Mouse (Mus musculus): ENCODE results near the gene Dynll1. TPM values are rescaled to one million over a fixed set of nuclear protein-coding genes. Genes with fewer than 3 reads are reported as not detected.

The Dynll1 gene
- polyA plus RNA-seq, 1 experiment from 2014 or later, result 857 TPM

- ATAC-seq, result peak; percentile 31; the same call in 1 of the 2 replicates
- H3K36me3 ChIP-seq, result peaks cover 44% of the 10 kb centered on the region
- H3K4me3 ChIP-seq, result peak overlapping the region; percentile 89
- H3K27ac ChIP-seq, result peak overlapping the region; percentile 95
- no peaks in the 10 kb centered on the region for H3K9me3 ChIP-seq (replicated peaks)
- 2% methylated on average over 46 of the region's 46 CpGs for WGBS (ENCODE audit: insufficient replicate concordance)
- H3K27me3 ChIP-seq (replicated peaks), result no peaks in the 10 kb centered on the region
- H3K9ac ChIP-seq, result peak overlapping the region; percentile 97
- peaks cover 57% of the 10 kb centered on the region for H3K4me1 ChIP-seq
- H3K4me2 ChIP-seq, result peak overlapping the region; percentile 95
Measured at GRCm38 (mm10) chr5:115300035-115300744, 609 bp downstream of the Dynll1 start.

- Histone ChIP-seq H3K9ac (peak overlapping the region; percentile 51), H3K27me3 (replicated peaks) (no peaks in the 10 kb centered on the region), H3K4me1 (peaks cover 50% of the 10 kb centered on the region), H3K4me2 (peak overlapping the region; percentile 43), H3K36me3 (peaks cover 78% of the 10 kb centered on the region), H3K27ac (peak overlapping the region; percentile 80), H3K9me3 (replicated peaks) (no peaks in the 10 kb centered on the region), H3K4me3 (peak overlapping the region; percentile 8; the same call in 1 of the 2 replicates)
- no peak for ATAC-seq
- WGBS (ENCODE audit: insufficient replicate concordance), result 54% methylated on average over 10 of the region's 10 CpGs
Measured at GRCm38 (mm10) chr5:115296347-115296746, 4.5 kb downstream of the Dynll1 start.

DNA sequence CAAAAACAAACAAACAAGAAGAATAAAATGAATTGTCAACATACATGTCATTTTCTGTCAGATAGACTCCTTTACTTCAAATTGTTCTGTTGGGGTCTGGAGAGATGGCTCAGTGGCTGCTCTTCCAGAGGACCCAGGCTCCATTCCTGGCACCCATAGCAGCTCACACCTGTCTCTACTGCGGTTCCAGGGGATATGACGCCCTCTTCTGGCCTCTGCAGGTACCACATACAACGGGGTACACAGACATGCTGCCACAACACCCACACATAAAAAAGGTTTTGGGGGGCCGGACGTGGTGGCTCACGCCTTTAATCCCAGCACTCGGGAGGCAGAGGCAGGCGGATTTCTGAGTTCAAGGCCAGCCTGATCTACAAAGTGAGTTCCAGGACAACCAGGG, 6.6 kb downstream of the Dynll1 start:
- Histone ChIP-seq H3K27me3 (replicated peaks) (no peaks in the 10 kb centered on the region), H3K4me2 (no peak overlapping the region), H3K9me3 (replicated peaks) (no peaks in the 10 kb centered on the region), H3K9ac (no peak overlapping the region), H3K36me3 (peaks cover 94% of the 10 kb centered on the region), H3K4me1 (peaks cover 40% of the 10 kb centered on the region), H3K4me3 (no peak overlapping the region), H3K27ac (no peak overlapping the region)
- 85% methylated on average over 8 of the region's 8 CpGs for WGBS (ENCODE audit: insufficient replicate concordance)
- ATAC-seq, result no peak

DNA sequence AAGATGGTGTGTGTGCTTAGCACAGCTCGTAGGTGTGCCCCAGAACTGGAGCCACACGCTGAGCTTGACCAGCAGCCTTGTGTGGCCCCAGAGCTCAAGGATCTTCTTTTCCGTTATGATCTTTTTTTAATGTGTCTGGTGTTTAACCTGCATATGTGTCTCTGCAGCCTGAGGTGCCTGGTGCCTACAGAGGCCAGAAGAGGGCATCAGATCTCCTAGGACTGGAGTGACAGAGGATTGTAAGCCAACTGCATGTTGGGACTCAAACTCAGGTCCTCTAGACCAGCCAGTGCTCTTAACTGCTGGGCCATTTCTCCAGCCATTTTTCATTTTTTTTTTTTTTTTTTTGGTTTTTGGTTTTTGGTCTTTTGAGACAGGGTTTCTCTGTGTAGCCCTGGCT, 16.1 kb downstream of the Dynll1 start:
- ATAC-seq, result peak; percentile 47; the same call in 1 of the 2 replicates
- Histone ChIP-seq H3K9ac (no peak overlapping the region), H3K4me1 (peaks cover 37% of the 10 kb centered on the region), H3K9me3 (replicated peaks) (no peaks in the 10 kb centered on the region), H3K36me3 (peaks cover 62% of the 10 kb centered on the region), H3K4me2 (no peak overlapping the region), H3K4me3 (no peak overlapping the region), H3K27me3 (replicated peaks) (no peaks in the 10 kb centered on the region), H3K27ac (no peak overlapping the region)
- 89% methylated on average over 3 of the region's 3 CpGs for WGBS (ENCODE audit: insufficient replicate concordance)

- peaks cover 25% of the 10 kb centered on the region for H3K36me3 ChIP-seq
- H3K4me2 ChIP-seq, result peak overlapping the region; percentile 95
- no peaks in the 10 kb centered on the region; the same call in 1 of the 2 replicates for H3K9me3 ChIP-seq (replicated peaks)
- peak; percentile 38 for ATAC-seq
- H3K4me3 ChIP-seq, result peak overlapping the region; percentile 79
- 4% methylated on average over 17 of the region's 17 CpGs for WGBS (ENCODE audit: insufficient replicate concordance)
- peaks cover 56% of the 10 kb centered on the region for H3K4me1 ChIP-seq
- H3K9ac ChIP-seq, result peak overlapping the region; percentile 90
- H3K27ac ChIP-seq, result peak overlapping the region; percentile 66
- H3K27me3 ChIP-seq (replicated peaks), result no peaks in the 10 kb centered on the region
Measured at GRCm38 (mm10) chr5:115280050-115280687, 20.6 kb downstream of the Dynll1 start.

GRCm38 (mm10) chr5:115279226-115280049, 21.4 kb downstream of the Dynll1 start, which contains the start of gene Coq5:
Gene Coq5, plus strand, starts transcription at chr5:115279666.
- Histone ChIP-seq H3K9me3 (replicated peaks) (no peaks in the 10 kb centered on the region; the same call in 1 of the 2 replicates), H3K4me2 (peak within 1 kb of the TSS; percentile 95), H3K9ac (peak within 1 kb of the TSS; percentile 90), H3K27me3 (replicated peaks) (no peaks in the 10 kb centered on the region), H3K27ac (peak within 1 kb of the TSS; percentile 66), H3K4me3 (peak within 1 kb of the TSS; percentile 79), H3K36me3 (peaks cover 18% of the 10 kb centered on the region), H3K4me1 (peaks cover 62% of the 10 kb centered on the region)
- WGBS (ENCODE audit: insufficient replicate concordance), result 4% methylated on average over 45 of the region's 45 CpGs
- ATAC-seq, result peak; percentile 78

DNA sequence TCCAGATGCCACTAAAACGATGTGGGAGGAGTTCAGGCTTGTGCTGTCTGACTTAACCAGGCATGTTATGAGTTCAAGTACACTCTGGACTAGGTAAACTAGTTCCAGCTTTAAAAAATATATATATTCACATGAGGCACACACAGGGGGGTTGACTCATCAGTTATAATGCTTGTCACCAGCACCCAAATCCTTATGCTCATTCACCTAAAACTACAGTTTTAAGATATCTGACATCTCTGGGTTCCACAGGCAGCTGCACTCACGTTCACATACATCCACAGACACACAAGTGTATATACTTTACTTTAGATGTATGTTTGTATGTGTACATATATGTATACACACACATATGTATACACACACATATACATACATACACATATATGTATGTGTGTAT, 22.0 kb downstream of the Dynll1 start:
- Histone ChIP-seq H3K4me2 (no peak overlapping the region), H3K4me3 (no peak overlapping the region), H3K27me3 (replicated peaks) (no peaks in the 10 kb centered on the region), H3K27ac (no peak overlapping the region), H3K9me3 (replicated peaks) (no peaks in the 10 kb centered on the region; the same call in 1 of the 2 replicates), H3K9ac (no peak overlapping the region), H3K4me1 (peaks cover 67% of the 10 kb centered on the region), H3K36me3 (peaks cover 12% of the 10 kb centered on the region)
- no peak for ATAC-seq
- WGBS (ENCODE audit: insufficient replicate concordance), result 63% methylated on average over 2 of the region's 2 CpGs

GRCm38 (mm10) chr5:115278053-115278452, 22.7 kb downstream of the Dynll1 start:
- H3K27me3 ChIP-seq (replicated peaks), result no peaks in the 10 kb centered on the region
- no peak overlapping the region for H3K4me3 ChIP-seq
- peaks cover 67% of the 10 kb centered on the region for H3K4me1 ChIP-seq
- H3K36me3 ChIP-seq, result peaks cover 5% of the 10 kb centered on the region; the same call in 1 of the 2 replicates
- no peak overlapping the region for H3K27ac ChIP-seq
- no peak for ATAC-seq
- no peaks in the 10 kb centered on the region; the same call in 1 of the 2 replicates for H3K9me3 ChIP-seq (replicated peaks)
- no peak overlapping the region for H3K9ac ChIP-seq
- WGBS (ENCODE audit: insufficient replicate concordance), result 76% methylated on average over 1 of the region's 1 CpGs
- no peak overlapping the region for H3K4me2 ChIP-seq

GRCm38 (mm10) chr5:115275998-115276397, 24.8 kb downstream of the Dynll1 start:
- WGBS (ENCODE audit: insufficient replicate concordance), result 50% methylated on average over 14 of the region's 14 CpGs
- H3K9me3 ChIP-seq (replicated peaks), result no peaks in the 10 kb centered on the region; the same call in 1 of the 2 replicates
- no peak overlapping the region for H3K4me2 ChIP-seq
- H3K9ac ChIP-seq, result no peak overlapping the region
- peaks cover 58% of the 10 kb centered on the region for H3K4me1 ChIP-seq
- H3K4me3 ChIP-seq, result no peak overlapping the region
- no peak overlapping the region for H3K27ac ChIP-seq
- no peak for ATAC-seq
- H3K36me3 ChIP-seq, result peaks cover under 1% of the 10 kb centered on the region
- H3K27me3 ChIP-seq (replicated peaks), result no peaks in the 10 kb centered on the region

- H3K4me1 ChIP-seq, result peaks cover 60% of the 10 kb centered on the region
- no peak for ATAC-seq
- 58% methylated on average over 1 of the region's 1 CpGs for WGBS (ENCODE audit: insufficient replicate concordance)
Measured at GRCm38 (mm10) chr5:115274771-115275170, 26.0 kb downstream of the Dynll1 start.

DNA sequence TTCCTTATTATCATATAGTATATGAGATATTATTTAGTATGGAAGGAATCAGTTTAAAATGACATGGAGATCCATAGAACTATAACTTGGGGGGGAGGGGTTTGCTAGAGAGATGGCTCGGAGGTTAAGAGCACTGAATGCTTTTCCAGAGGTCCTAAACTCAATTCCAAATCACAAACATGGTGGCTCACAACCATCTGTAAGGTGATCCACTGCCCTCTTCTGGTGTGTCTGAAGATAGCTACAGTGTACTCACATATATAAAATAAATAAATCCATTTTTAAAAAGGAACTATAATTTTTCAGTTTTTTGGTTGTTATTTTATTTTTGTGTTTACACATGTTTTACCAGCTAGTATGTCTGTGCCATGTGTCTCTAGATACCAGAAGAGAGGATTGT, 26.4 kb downstream of the Dynll1 start:
- H3K4me3 ChIP-seq, result no peak overlapping the region
- WGBS (ENCODE audit: insufficient replicate concordance), result 63% methylated on average over 1 of the region's 1 CpGs
- H3K9ac ChIP-seq, result no peak overlapping the region
- no peak for ATAC-seq
- H3K4me2 ChIP-seq, result no peak overlapping the region
- no peaks in the 10 kb centered on the region; the same call in 1 of the 2 replicates for H3K9me3 ChIP-seq (replicated peaks)
- H3K36me3 ChIP-seq, result peaks cover 17% of the 10 kb centered on the region
- peak overlapping the region; percentile 16; the same call in 1 of the 2 replicates for H3K27ac ChIP-seq
- H3K4me1 ChIP-seq, result peaks cover 63% of the 10 kb centered on the region
- H3K27me3 ChIP-seq (replicated peaks), result no peaks in the 10 kb centered on the region

More at GRCm38 (mm10) chr5:115274771-115275170, 26.0 kb downstream of the Dynll1 start:
- no peaks in the 10 kb centered on the region; the same call in 1 of the 2 replicates for H3K9me3 ChIP-seq (replicated peaks)
- H3K36me3 ChIP-seq, result peaks cover 12% of the 10 kb centered on the region
- H3K4me2 ChIP-seq, result no peak overlapping the region
- H3K27ac ChIP-seq, result 0 out of 2 replicates have a peak overlapping the region, but pooled peaks have one; percentile 16
- no peaks in the 10 kb centered on the region for H3K27me3 ChIP-seq (replicated peaks)
- no peak overlapping the region for H3K4me3 ChIP-seq
- H3K9ac ChIP-seq, result no peak overlapping the region

Measured in liver, embryonic 12.5 days (tissue).